Mouse (Mus musculus) hindbrain, postnatal 0 days (tissue): ENCODE measurements at regions not wholly inside any gene's neighbourhood (a gene's known extent, or its start where the extent isn't known, plus 50 kb on each side); places are given as distances from the start of the nearest gene placed in this dataset.

Experiments used
- ATAC-seq: fragments of 200-750 bp; cut with Nextera tagmentation; 2 replicates; pipeline ENCODE4 v1.8.0; 2017; ENCODE audit warnings: mild to moderate bottlenecking, moderate TSS enrichment, moderate library complexity
- DNase-seq: peaks from one replicate; pipeline ENCODE4 v3.0.0-alpha.2; 2015; ENCODE audit warnings: low spot score
- H3K27ac ChIP-seq: fragments of 300-500 bp; sonication (generic); 2 replicates; pipeline ENCODE4 v1.5.1; 2014; ENCODE audit warnings: mild to moderate bottlenecking
- H3K27me3 ChIP-seq: fragments of 300-500 bp; sonication (generic); 2 replicates; pipeline ENCODE4 v1.6.1; 2014; ENCODE audit warnings: low read length, mixed read lengths; ENCODE audit not compliant: insufficient read depth
- H3K36me3 ChIP-seq: fragments of 300-500 bp; sonication (generic); 2 replicates; pipeline ENCODE4 v1.6.1; 2014; ENCODE audit warnings: low read length, mixed read lengths; ENCODE audit not compliant: insufficient read depth
- H3K4me1 ChIP-seq: fragments of 300-500 bp; sonication (generic); 2 replicates; pipeline ENCODE4 v1.6.1; 2014; ENCODE audit warnings: antibody characterized with exemption, low read length, mixed read lengths; ENCODE audit not compliant: insufficient read depth
- H3K4me2 ChIP-seq: fragments of 300-500 bp; sonication (generic); 2 replicates; pipeline ENCODE4 v1.6.1; 2014; ENCODE audit warnings: low read depth, mild to moderate bottlenecking, low read length, moderate library complexity, mixed read lengths
- H3K4me3 ChIP-seq: fragments of 300-500 bp; sonication (generic); 2 replicates; pipeline ENCODE4 v1.5.1; 2014; ENCODE audit warnings: low read length
- H3K9ac ChIP-seq: fragments of 300-500 bp; sonication (generic); replicated peaks from 2 replicates; pipeline ENCODE4 v1.6.1; 2014; ENCODE audit warnings: mild to moderate bottlenecking, low read length, moderate library complexity, mixed read lengths
- H3K9me3 ChIP-seq: fragments of 300-500 bp; sonication (generic); 2 replicates; pipeline ENCODE4 v1.6.1; 2016; ENCODE audit warnings: low read length, mixed read lengths
- CTCF ChIP-seq: IDR thresholded peaks from 2 replicates; pipeline ENCODE4 v1.5.1; 2016; ENCODE audit warnings: antibody characterized with exemption, control low read depth, low read depth
- WGBS: fragments of 180-500 bp; shearing (Covaris S2); extraction: QIAGEN DNeasy Blood & Tissue Kit; methylation state at CpG from one replicate; pipeline ENCODE4 v1.1.7; 2014; 5-methylcytosine and 5-hydroxymethylcytosine counted together

DNA sequence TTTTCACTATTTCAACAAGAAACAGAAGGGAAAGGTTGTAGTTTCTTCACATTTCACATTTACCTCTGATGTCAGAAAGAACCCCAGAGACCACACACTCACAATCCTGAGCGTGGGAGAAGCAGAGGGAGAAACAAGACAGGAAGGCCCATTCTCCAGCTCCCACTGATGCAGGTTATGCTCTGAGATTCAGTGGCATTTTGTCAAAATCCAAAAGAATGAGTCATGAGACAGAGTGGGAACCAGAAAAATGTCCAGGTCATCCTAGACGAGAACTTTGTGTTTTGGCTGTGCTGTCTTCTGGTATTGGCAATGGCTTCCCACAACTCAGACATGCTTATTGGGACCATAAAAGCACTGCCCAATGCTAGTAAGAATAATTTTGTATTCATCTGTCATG is 285.9 kb downstream of the Ostf1 start:
- H3K36me3 ChIP-seq, result no peaks in the 10 kb centered on the region
- H3K4me1 ChIP-seq, result no peaks in the 10 kb centered on the region
- H3K27ac ChIP-seq, result no peak overlapping the region
- H3K9ac ChIP-seq, result no peak overlapping the region
- no peak overlapping the region for H3K4me2 ChIP-seq
- no peaks in the 10 kb centered on the region for H3K9me3 ChIP-seq
- H3K4me3 ChIP-seq, result no peak overlapping the region
- TF ChIP-seq CTCF, result no peak
- H3K27me3 ChIP-seq, result no peaks in the 10 kb centered on the region
- 87% methylated on average over 2 of the region's 2 CpGs for WGBS
- ATAC-seq (no peak), DNase-seq (no peak)

DNA sequence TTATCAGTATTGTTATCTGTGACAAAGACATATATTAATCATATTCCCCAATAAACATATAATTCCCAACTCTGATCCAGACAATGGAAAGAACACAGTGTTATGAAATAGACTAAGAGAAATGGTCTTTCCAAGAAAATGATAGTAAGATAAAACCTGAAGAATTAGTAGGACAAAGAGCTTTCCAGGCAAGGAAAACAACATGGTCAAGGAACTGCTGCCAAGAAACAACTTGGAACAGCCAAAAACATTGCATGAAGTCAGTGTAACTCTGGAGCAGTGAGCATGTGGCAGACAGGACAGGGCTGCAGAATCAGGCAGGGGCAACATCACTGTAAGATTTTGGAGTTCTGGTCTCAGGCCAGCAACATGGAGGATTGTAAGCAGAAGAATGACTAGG is 288.0 kb downstream of the Ostf1 start:
- Histone ChIP-seq H3K4me1 (no peaks in the 10 kb centered on the region), H3K27ac (no peak overlapping the region), H3K9me3 (no peaks in the 10 kb centered on the region), H3K4me3 (no peak overlapping the region), H3K36me3 (no peaks in the 10 kb centered on the region), H3K4me2 (no peak overlapping the region), H3K27me3 (no peaks in the 10 kb centered on the region), H3K9ac (no peak overlapping the region)
- ATAC-seq, result no peak
- DNase-seq, result no peak
- no peak for TF ChIP-seq CTCF

DNA sequence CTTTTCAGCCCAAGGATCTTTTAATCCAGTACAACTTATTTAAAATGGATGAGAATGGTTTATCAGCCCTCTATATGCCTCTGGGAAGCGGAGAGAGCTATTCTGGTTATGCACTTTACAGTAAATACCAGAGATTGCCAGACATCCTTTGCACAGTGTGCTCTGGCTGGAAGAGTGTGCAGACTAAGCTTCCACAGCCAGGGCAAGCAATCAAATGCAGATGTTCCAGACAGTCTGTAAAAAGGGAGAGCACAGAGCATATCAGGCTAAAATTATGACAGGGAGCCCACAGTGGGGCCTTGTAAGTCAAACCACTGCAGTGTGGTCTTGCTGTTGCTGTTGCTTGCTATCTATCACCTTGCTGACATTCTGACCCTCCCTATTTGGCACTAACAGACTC is 288.6 kb downstream of the Ostf1 start:
- no peaks in the 10 kb centered on the region for H3K36me3 ChIP-seq
- H3K4me3 ChIP-seq, result no peak overlapping the region
- no peaks in the 10 kb centered on the region for H3K27me3 ChIP-seq
- DNase-seq, result no peak
- no peak for TF ChIP-seq CTCF
- H3K9ac ChIP-seq, result no peak overlapping the region
- H3K4me2 ChIP-seq, result no peak overlapping the region
- no peak overlapping the region for H3K27ac ChIP-seq
- H3K9me3 ChIP-seq, result no peaks in the 10 kb centered on the region
- WGBS, result 86% methylated on average over 1 of the region's 1 CpGs
- no peak for ATAC-seq
- H3K4me1 ChIP-seq, result no peaks in the 10 kb centered on the region

DNA sequence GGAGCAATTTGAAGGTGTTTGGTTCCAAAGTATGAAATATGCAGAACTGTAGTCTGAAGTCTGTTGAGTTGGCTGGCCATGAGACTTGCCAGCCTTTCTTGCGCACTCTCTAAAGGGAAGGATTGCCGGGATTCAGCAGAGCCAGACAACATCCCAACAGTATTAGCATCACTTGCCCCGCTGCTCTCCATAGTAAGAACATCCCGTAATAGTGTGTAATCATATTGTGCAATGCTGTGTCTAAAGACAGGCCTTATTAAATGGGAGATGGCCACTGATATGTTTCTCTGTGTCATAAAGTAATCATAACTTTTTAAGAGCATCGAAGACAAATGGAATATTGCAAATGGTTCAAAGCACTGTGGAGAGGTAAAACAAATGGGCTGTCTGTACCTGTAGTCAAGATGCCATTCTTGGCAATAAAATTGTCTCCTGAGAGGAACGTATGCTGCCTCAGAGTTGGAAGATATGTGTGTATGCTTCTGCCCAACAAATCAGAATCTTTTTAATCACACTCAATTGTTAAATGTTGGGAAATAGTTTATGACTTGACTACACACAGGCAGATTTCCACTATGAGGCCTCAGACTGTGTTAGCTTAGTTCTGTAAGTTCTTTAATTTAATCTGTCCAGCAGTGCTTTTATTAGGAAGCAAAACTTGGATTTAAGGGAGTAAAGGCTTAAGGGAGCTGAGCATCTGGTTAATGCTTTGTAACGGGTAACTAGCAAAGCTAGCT is 293.6 kb downstream of the Ostf1 start:
- Histone ChIP-seq H3K4me3 (no peak overlapping the region), H3K9me3 (no peaks in the 10 kb centered on the region), H3K27me3 (no peaks in the 10 kb centered on the region), H3K4me1 (no peaks in the 10 kb centered on the region), H3K9ac (no peak overlapping the region), H3K4me2 (no peak overlapping the region), H3K36me3 (no peaks in the 10 kb centered on the region), H3K27ac (no peak overlapping the region)
- DNase-seq (no peak), ATAC-seq (no peak)
- TF ChIP-seq CTCF, result no peak
- 91% methylated on average over 7 of the region's 7 CpGs for WGBS

DNA sequence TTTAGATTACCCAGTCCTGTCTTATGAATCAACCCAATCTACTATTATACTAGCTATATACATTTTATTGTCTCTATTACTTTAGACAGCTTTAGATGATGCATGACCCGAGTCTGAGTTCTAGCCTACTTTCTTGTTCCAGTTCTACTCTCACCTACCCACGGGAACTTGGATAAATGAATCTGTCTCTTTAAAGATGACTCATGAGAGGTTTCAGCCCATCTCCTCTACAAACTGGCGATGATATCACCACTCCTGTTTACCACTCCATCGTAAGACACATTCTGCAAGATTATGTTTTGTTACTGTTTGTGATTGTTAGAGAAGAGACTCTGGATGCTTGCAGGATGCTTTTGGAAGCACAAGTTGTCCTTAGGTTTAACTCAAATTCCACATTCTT is 295.0 kb downstream of the Ostf1 start:
- Histone ChIP-seq H3K4me3 (no peak overlapping the region), H3K36me3 (no peaks in the 10 kb centered on the region), H3K4me2 (no peak overlapping the region), H3K27me3 (no peaks in the 10 kb centered on the region), H3K9me3 (no peaks in the 10 kb centered on the region), H3K27ac (no peak overlapping the region), H3K9ac (no peak overlapping the region), H3K4me1 (no peaks in the 10 kb centered on the region)
- DNase-seq (no peak), ATAC-seq (no peak)
- 92% methylated on average over 4 of the region's 4 CpGs for WGBS
- TF ChIP-seq CTCF, result no peak

DNA sequence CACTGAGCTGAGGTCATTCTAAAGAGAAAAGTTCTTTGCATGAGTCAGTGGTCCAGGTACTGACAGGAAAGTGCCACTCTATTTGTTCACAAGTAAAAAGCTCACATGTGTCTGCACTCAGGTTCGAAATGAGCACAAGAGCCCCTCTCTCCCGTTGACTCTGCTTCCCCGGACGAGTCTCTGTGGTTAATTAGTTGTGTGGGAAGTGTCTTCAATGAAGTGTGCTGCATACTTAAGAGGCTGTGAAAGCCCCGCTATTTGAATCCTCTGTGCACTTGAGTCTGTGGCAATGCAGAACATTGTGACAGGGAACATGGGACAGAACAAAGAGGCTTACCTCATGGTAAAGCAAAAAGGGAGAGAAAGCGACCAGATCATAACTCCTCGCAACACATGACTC is 297.0 kb downstream of the Ostf1 start:
- WGBS, result 54% methylated on average over 7 of the region's 7 CpGs
- Histone ChIP-seq H3K36me3 (no peaks in the 10 kb centered on the region), H3K4me3 (no peak overlapping the region), H3K4me2 (no peak overlapping the region), H3K27ac (no peak overlapping the region), H3K9ac (no peak overlapping the region), H3K4me1 (no peaks in the 10 kb centered on the region), H3K27me3 (no peaks in the 10 kb centered on the region), H3K9me3 (no peaks in the 10 kb centered on the region)
- no peak for TF ChIP-seq CTCF
- DNase-seq (no peak), ATAC-seq (no peak)

DNA sequence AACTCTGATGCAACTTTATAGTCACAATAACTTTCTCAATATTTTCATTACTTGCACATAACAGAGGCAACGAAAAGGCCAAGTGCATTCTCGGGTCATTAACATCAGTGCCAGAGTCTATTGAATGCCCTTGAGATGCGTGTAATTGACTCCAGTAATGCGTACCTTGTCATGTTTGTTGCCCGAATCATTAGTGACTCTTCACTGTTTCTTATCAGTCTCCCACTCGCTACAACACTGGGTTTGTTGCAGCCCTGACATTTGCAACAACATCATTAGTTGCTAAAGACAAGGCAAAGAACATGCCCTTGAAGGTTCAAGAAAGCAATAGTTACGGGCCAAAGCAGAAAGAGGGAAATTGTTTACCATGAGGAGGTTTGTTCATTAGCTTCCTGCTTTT is 299.8 kb downstream of the Ostf1 start:
- no peak overlapping the region for H3K4me3 ChIP-seq
- H3K4me2 ChIP-seq, result no peak overlapping the region
- 46% methylated on average over 7 of the region's 7 CpGs for WGBS

More for the DNA sequence above, 299.8 kb downstream of the Ostf1 start:
- TF ChIP-seq CTCF, result no peak
- Histone ChIP-seq H3K9ac (no peak overlapping the region), H3K36me3 (no peaks in the 10 kb centered on the region), H3K4me1 (no peaks in the 10 kb centered on the region), H3K27me3 (no peaks in the 10 kb centered on the region), H3K27ac (no peak overlapping the region), H3K9me3 (no peaks in the 10 kb centered on the region)
- DNase-seq (no peak), ATAC-seq (no peak)
